Mouse (Mus musculus) lung, postnatal 0 days (tissue): ENCODE measurements around the gene Hook2.

ENCODE experiments used
- CTCF ChIP-seq: IDR thresholded peaks from 2 replicates; pipeline ENCODE4 v1.5.1; 2016; ENCODE audit warnings: antibody characterized with exemption, mild to moderate bottlenecking
- EP300 ChIP-seq: IDR thresholded peaks from 2 replicates; pipeline ENCODE4 v1.6.1; 2016; ENCODE audit warnings: antibody characterized with exemption, mild to moderate bottlenecking, control low read depth

- no peak for TF ChIP-seq CTCF
- no peak for TF ChIP-seq EP300
Measured at GRCm38 (mm10) chr8:84969241-84970134, 20.9 kb upstream of the Hook2 start, which contains the start of the genes Gm49661, Prdx2 and Rnaseh2a.
